ENCODE assay signal across 31 mouse cellular contexts in the genomic region with DNA sequence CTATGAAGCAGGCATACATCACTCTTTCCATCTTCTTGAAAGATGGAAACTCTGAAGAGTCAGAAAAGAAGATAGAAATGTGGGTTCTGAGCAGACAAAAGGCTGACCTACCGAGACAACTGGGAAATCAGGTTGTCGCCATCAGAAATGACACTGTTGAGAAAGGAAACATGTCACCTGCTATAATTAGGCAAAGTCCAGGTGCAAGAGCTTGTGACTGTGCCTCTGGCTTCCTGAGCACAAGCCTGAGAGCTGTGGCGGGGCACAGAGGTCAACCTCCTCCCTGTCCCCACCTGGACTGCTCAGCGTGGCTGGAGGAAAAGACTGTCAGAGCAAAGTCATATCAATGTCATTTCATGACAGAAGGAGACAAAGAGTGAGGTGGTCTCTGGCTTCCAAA. TPM values are rescaled to one million over a fixed set of nuclear protein-coding genes. Genes with fewer than 3 reads are reported as not detected.
DNase-seq lines count a peak whose midpoint lies in the region; TF ChIP-seq lines count a peak whose summit lies in the region.
"Had no signal": no experiment of that assay in that cellular context is flagged by ENCODE, and none has a peak within 500 bp of the region (broad histone marks: within the 10 kb centered on the region; RNA-seq: fewer than 3 reads in every experiment).

No protein-coding gene starts in this region.

- H3K27me3 ChIP-seq in ES-Bruce4 (ENCODE audit: control insufficient read depth, insufficient read depth, low read length, poor library complexity, severe bottlenecking) = no peaks in the 10 kb centered on the region
- H3K27me3 ChIP-seq: forebrain, embryonic 13.5 days; hindbrain, embryonic 13.5 days had no signal

- no peak for TF ChIP-seq CTCF in ES-Bruce4 (IDR thresholded peaks at IDR 0.05; ENCODE audit: low read depth, low read length)

- no peaks in the 10 kb centered on the region for H3K9me3 ChIP-seq in ES-Bruce4 (replicated peaks; ENCODE audit: control insufficient read depth, insufficient read depth, low read length, poor library complexity, severe bottlenecking)
- H3K9me3 ChIP-seq: forebrain, embryonic 10.5 days; forebrain, embryonic 13.5 days; hindbrain, embryonic 10.5 days; hindbrain, embryonic 13.5 days had no signal

- H3K36me3 ChIP-seq in ES-Bruce4 (ENCODE audit: control insufficient read depth, insufficient read depth, low read length, poor library complexity, severe bottlenecking) = no peaks in the 10 kb centered on the region
- H3K36me3 ChIP-seq: forebrain, embryonic 10.5 days; hindbrain, embryonic 10.5 days; hindbrain, embryonic 13.5 days had no signal

- no peak overlapping the region for H3K4me3 ChIP-seq in ES-Bruce4 (ENCODE audit: low read depth, low read length)
- H3K4me3 ChIP-seq: forebrain, embryonic 10.5 days; forebrain, embryonic 13.5 days; hindbrain, embryonic 10.5 days; hindbrain, embryonic 13.5 days had no signal

- intact Hi-C loops in heart, postnatal 14 days (cut with DNase I) = no loop called here

- no peak for TF ChIP-seq POLR2A in ES-Bruce4 (IDR thresholded peaks at IDR 0.05; ENCODE audit: insufficient read depth, low read length)

- 0 out of 2 replicates have a peak overlapping the region, but pooled peaks have one; percentile 12 for H3K27ac ChIP-seq in ES-Bruce4 (ENCODE audit: insufficient read depth, low read length)
- H3K27ac ChIP-seq: forebrain, embryonic 10.5 days; forebrain, embryonic 13.5 days; hindbrain, embryonic 10.5 days; hindbrain, embryonic 13.5 days had no signal

- DNase-seq in cerebellum, adult 11-12 months = peak; percentile 7
- DNase-seq in cerebellum, postnatal 36 days = no peak
- peak; percentile 69 for DNase-seq in heart, adult 11 months
- no peak for DNase-seq in heart, postnatal 14 days
- DNase-seq in yolk sac, embryonic 10.5 days (ENCODE audit: low spot score) = peak; percentile 67
- DNase-seq in thymus, postnatal 36 days = no peak
- no peak for DNase-seq in lung, adult 18-20 months
- DNase-seq: adrenal gland, adult 8-10 months; adrenal gland, postnatal 25 days; B cell, adult 2 months; cerebellum, postnatal 10 days; gastrocnemius, postnatal 10 days; gastrocnemius, postnatal 36 days; heart, postnatal 36 days had no signal

- no peak overlapping the region for H3K9ac ChIP-seq in ES-Bruce4 (ENCODE audit: low read depth, poor library complexity, severe bottlenecking)
- H3K9ac ChIP-seq: forebrain, embryonic 13.5 days; hindbrain, embryonic 13.5 days had no signal

- TF ChIP-seq EP300 in ES-Bruce4 (IDR thresholded peaks at IDR 0.05; ENCODE audit: insufficient read depth, low read depth, low read length) = peak; percentile 90

- peaks cover 3% of the 10 kb centered on the region for H3K4me1 ChIP-seq in ES-Bruce4 (ENCODE audit: control insufficient read depth, insufficient read depth, low read length)
- H3K4me1 ChIP-seq: forebrain, embryonic 13.5 days; hindbrain, embryonic 13.5 days had no signal

RNA-seq across cellular contexts. Expression of a gene that starts 0.8 kb away (rescaled TPM):
- not detected for total RNA-seq in heart, postnatal 14 days (2021)
- not detected in 2 replicates for polyA plus RNA-seq in ES-Bruce4 (2011; ENCODE audit: insufficient read depth, insufficient read length, low read depth, missing spikeins)
- total RNA-seq: adrenal gland, adult 8-10 months; adrenal gland, postnatal 25 days; ES-E14; gastrocnemius, adult 18-20 months; gastrocnemius, postnatal 10 days; gastrocnemius, postnatal 36 days; granulocyte monocyte progenitor cell, adult 5-6 weeks; heart, adult 8-10 months; heart, postnatal 36 days had no signal
- polyA plus RNA-seq: activated CD4-positive, CD25-positive, alpha-beta regulatory T cell, adult 4 months; embryonic facial prominence, embryonic 11.5 days; embryonic facial prominence, embryonic 14.5 days; forebrain, embryonic 10.5 days; forebrain, embryonic 13.5 days; forebrain, embryonic 16.5 days; heart, embryonic 11.5 days; heart, embryonic 14.5 days; heart, postnatal 0 days; hindbrain, embryonic 10.5 days; hindbrain, embryonic 13.5 days; hindbrain, embryonic 16.5 days had no signal

RNA-seq across cellular contexts. Expression of a gene that starts 25.2 kb away (rescaled TPM):
- 100 to 1,000 TPM; 158 to 162 TPM for total RNA-seq in heart, postnatal 14 days (2021)
- 142 and 163 TPM in 2 replicates for polyA plus RNA-seq in ES-Bruce4 (2011; ENCODE audit: insufficient read depth, insufficient read length, low read depth, missing spikeins)
- total RNA-seq: granulocyte monocyte progenitor cell, adult 5-6 weeks had no signal
- polyA plus RNA-seq: activated CD4-positive, CD25-positive, alpha-beta regulatory T cell, adult 4 months had no signal

Comparison
In these comparisons a context has a peak if more than half of its experiments do, and no peak if none do; other contexts are left out.
1. DNase-seq: peak in cerebellum, adult 11-12 months (single experiment), heart, adult 11 months (single experiment) and yolk sac, embryonic 10.5 days (single experiment); none in cerebellum, postnatal 36 days (0 of 2), heart, postnatal 14 days (0 of 2), thymus, postnatal 36 days (0 of 2) and lung, adult 18-20 months (0 of 2).